24 mouse cellular contexts compared by ENCODE assay signal in the genomic region with DNA sequence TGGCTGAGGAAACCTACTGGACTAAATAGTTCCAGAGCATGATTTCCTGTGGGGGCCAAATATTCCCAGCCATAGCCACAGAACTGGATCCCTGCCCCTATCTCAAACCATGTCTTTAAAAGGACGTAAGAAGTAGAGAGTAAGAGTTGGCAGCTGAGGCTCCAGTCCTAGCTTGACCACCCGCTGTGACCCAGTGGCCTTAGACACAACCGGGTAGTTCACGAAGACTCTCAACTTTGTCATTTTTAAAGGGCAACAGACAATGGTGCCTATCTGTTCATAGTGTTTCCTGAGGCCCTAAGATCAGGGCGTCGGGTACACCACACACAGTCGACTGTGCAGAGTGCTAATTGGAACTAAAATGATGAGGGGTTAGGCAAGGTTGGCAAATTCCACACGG. TPM values are rescaled to one million over a fixed set of nuclear protein-coding genes. Genes with fewer than 3 reads are reported as not detected.
DNase-seq lines count a peak whose midpoint lies in the region; ATAC-seq lines count a peak whose summit lies in the region.
"Had no signal": no experiment of that assay in that cellular context is flagged by ENCODE, and none has a peak within 500 bp of the region (broad histone marks: within the 10 kb centered on the region; RNA-seq: fewer than 3 reads in every experiment).

No protein-coding gene starts in this region.

- H3K9me3 ChIP-seq in hindbrain, embryonic 10.5 days: no peaks in the 10 kb centered on the region
- no peaks in the 10 kb centered on the region for H3K9me3 ChIP-seq in hindbrain, embryonic 16.5 days (ENCODE audit: control insufficient read depth, low read length)
- H3K9me3 ChIP-seq in megakaryocyte, embryonic 14.5 days: no peaks in the 10 kb centered on the region
- H3K9me3 ChIP-seq: embryonic facial prominence, embryonic 12.5 days; embryonic facial prominence, embryonic 15.5 days; heart, embryonic 10.5 days; heart, embryonic 13.5 days; hindbrain, embryonic 12.5 days; hindbrain, embryonic 15.5 days had no signal

- H3K4me3 ChIP-seq in hindbrain, embryonic 10.5 days: no peak overlapping the region
- H3K4me3 ChIP-seq in hindbrain, embryonic 16.5 days (ENCODE audit: low read length): no peak overlapping the region
- H3K4me3 ChIP-seq in megakaryocyte, embryonic 14.5 days (replicated peaks): peak overlapping the region; percentile 73
- H3K4me3 ChIP-seq: embryonic facial prominence, embryonic 12.5 days; embryonic facial prominence, embryonic 15.5 days; heart, adult 2 months; heart, embryonic 10.5 days; heart, embryonic 13.5 days; hindbrain, embryonic 12.5 days; hindbrain, embryonic 15.5 days had no signal

- H3K27me3 ChIP-seq in hindbrain, embryonic 10.5 days (ENCODE audit: insufficient read depth, poor library complexity, severe bottlenecking): 0 out of 2 replicates have a peak, but pooled peaks cover 4% of the 10 kb centered on the region
- H3K27me3 ChIP-seq in hindbrain, embryonic 16.5 days (replicated peaks; ENCODE audit: control insufficient read depth, insufficient read depth, low read length): no peaks in the 10 kb centered on the region
- no peaks in the 10 kb centered on the region for H3K27me3 ChIP-seq in megakaryocyte, embryonic 14.5 days (replicated peaks)
- H3K27me3 ChIP-seq: embryonic facial prominence, embryonic 12.5 days; embryonic facial prominence, embryonic 15.5 days; heart, embryonic 13.5 days; hindbrain, embryonic 12.5 days; hindbrain, embryonic 15.5 days had no signal

- no peak for ATAC-seq in hindbrain, embryonic 16.5 days
- ATAC-seq in megakaryocyte, adult 5-6 weeks (ENCODE audit: poor library complexity, severe bottlenecking): no peak
- ATAC-seq: activated CD4-positive, CD25-positive, alpha-beta regulatory T cell, adult 4 months; CD4-positive, CD25-positive, alpha-beta regulatory T cell, adult 4 months; forebrain, postnatal 0 days had no signal

- 0 out of 2 replicates have a peak overlapping the region, but pooled peaks have one; percentile 6 for H3K27ac ChIP-seq in hindbrain, embryonic 10.5 days
- no peak overlapping the region for H3K27ac ChIP-seq in hindbrain, embryonic 16.5 days (ENCODE audit: low read depth, low read length)
- H3K27ac ChIP-seq: embryonic facial prominence, embryonic 12.5 days; embryonic facial prominence, embryonic 15.5 days; heart, adult 2 months; hindbrain, embryonic 12.5 days had no signal

- no peak overlapping the region for H3K9ac ChIP-seq in hindbrain, embryonic 16.5 days (ENCODE audit: low read depth, low read length)
- H3K9ac ChIP-seq: embryonic facial prominence, embryonic 12.5 days; embryonic facial prominence, embryonic 15.5 days; forebrain, postnatal 0 days; hindbrain, embryonic 15.5 days had no signal

- H3K36me3 ChIP-seq in hindbrain, embryonic 10.5 days: no peaks in the 10 kb centered on the region
- no peaks in the 10 kb centered on the region for H3K36me3 ChIP-seq in hindbrain, embryonic 16.5 days (ENCODE audit: control insufficient read depth, insufficient read depth, low read length)
- H3K36me3 ChIP-seq in megakaryocyte, embryonic 14.5 days (replicated peaks; ENCODE audit: low read length): peaks cover 68% of the 10 kb centered on the region
- H3K36me3 ChIP-seq: embryonic facial prominence, embryonic 12.5 days; embryonic facial prominence, embryonic 15.5 days; heart, embryonic 10.5 days; heart, embryonic 13.5 days; hindbrain, embryonic 12.5 days; hindbrain, embryonic 15.5 days had no signal

- H3K4me1 ChIP-seq in hindbrain, embryonic 10.5 days (replicated peaks): peaks cover 78% of the 10 kb centered on the region
- peaks cover 15% of the 10 kb centered on the region for H3K4me1 ChIP-seq in hindbrain, embryonic 16.5 days (ENCODE audit: control insufficient read depth, insufficient read depth, low read depth, low read length)
- peaks cover 95% of the 10 kb centered on the region for H3K4me1 ChIP-seq in megakaryocyte, embryonic 14.5 days

- H3K4me2 ChIP-seq in hindbrain, embryonic 16.5 days (ENCODE audit: low read length): no peak overlapping the region
- H3K4me2 ChIP-seq: embryonic facial prominence, embryonic 12.5 days; embryonic facial prominence, embryonic 15.5 days; heart, embryonic 13.5 days; hindbrain, embryonic 12.5 days; hindbrain, embryonic 15.5 days had no signal

- DNase-seq in hindbrain, embryonic 10.5 days (ENCODE audit: low spot score): no peak
- DNase-seq in retina, embryonic 14.5 days (ENCODE audit: low spot score): peak; percentile 35
- DNase-seq in ovary, adult 18-20 months (ENCODE audit: low spot score): no peak
- DNase-seq: adrenal gland, adult 8-10 months; adrenal gland, postnatal 25 days; cerebellum, adult 18-20 months; cerebellum, adult 9-10 months; forebrain, postnatal 0 days; gastrocnemius, postnatal 10 days; gastrocnemius, postnatal 36 days; heart, adult 2 months; heart, postnatal 14 days; heart, postnatal 4 days had no signal

- WGBS in hindbrain, embryonic 10.5 days: 78% methylated on average over 8 of the region's 8 CpGs
- 67% methylated on average over 8 of the region's 8 CpGs for WGBS in hindbrain, embryonic 16.5 days

RNA-seq across cellular contexts. Expression of a gene that starts 30.5 kb away (rescaled TPM):
- polyA plus RNA-seq in hindbrain, embryonic 10.5 days (2016; fragmentation: Nextera tagmentation; extraction: Ambion mirVana): 2.7 and 5.2 TPM in 2 replicates
- polyA plus RNA-seq in hindbrain, embryonic 16.5 days (2015; fragmentation: Nextera tagmentation; extraction: Ambion mirVana): 4.4 and 6.1 TPM in 2 replicates
- polyA plus RNA-seq in megakaryocyte, embryonic 14.5 days (2012; ENCODE audit: insufficient read depth, low replicate concordance): 46.5 and 208 TPM in 2 replicates
- total RNA-seq in megakaryocyte, adult 5-6 weeks (2015): 6.4 and 6.8 TPM in 2 replicates
- total RNA-seq in megakaryocyte, adult 5-6 weeks (2017): 5.2 and 10.8 TPM in 2 replicates
